Mouse (Mus musculus): ENCODE data around the gene Pes1. TPM values are rescaled to one million over a fixed set of nuclear protein-coding genes. Genes with fewer than 3 reads are reported as not detected.

Gene Pes1
- total RNA-seq (2023): 64.9 TPM

DNA sequence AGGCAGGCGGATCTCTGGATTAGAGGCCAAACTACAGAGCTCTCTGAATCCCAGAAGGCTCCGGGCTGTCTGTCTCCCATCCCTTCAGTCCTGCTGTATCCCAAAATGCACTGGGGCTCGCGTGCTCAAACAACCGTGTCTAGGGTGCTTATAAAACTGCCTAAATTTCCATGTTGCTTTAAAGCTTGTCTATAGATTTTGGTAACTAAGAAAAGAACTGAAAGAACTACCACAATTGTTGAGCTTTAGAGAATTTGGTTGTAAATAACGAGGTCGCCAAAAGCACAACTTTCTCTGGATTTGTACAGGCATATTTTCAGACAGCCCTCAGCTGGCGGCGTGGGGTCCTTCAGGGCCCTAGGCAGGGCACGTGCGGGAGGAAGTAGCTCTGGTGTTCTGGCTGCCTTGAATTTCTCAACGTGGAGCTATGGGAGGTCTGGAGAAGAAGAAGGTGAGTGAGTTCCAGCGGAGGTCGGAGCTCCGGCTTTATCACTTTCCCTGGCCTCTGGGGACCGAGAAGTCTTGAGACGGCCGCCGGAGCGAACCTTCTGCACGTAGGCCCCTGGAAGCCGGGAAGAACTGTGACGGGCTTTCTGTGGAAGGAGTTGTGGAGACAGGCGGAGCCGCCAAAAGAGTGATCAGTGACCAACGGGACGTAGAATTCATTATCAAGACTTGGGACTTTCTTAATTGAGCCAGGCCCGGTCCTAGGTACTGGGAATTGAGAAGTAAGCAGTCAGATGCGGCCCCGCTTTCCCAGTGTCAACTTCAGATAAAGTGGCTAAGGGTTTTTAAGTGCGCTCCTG lies at the start of gene Pes1:
Pes1 (plus strand) TSS at position 366 of the 806 bp plus-strand sequence.

DNA sequence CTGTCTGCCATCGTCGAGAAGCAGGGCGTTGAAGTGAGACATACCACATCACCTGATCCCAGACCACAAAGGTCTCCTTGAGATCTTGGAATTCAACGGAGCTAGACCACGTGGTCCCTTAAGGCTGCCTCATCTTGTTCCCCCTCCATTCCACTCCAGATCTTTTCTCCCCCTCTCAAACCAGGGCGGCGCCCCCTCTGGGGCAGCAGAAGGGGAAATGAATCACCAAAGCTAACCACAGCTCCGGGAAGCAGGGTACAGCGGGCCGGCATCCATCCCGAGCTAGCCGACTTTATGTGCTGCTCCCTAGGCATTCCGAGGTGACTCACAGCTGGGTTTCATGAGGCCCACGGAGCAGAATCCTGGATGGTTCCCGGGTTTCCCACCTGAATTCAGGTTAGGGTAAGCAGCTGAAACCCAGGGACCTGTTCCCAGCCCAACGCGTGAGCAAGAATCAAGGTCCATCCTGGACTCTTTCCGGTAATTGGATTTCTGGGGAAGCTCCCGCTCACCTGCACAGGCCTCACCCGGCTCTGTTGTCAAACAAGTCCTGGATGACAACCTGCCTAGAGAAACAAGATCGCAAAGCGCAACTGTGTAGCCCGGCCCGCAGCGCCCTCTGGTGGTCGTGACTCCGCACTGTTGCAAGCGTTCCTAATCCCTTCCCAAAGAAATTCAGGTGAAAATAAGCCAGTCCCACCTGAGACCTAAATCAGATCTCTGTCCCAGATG lies 49.5 kb upstream of the Pes1 start, which contains the start of gene Slc35e4:
Slc35e4 (minus strand) TSS at position 556 of the 732 bp plus-strand sequence.

DNA sequence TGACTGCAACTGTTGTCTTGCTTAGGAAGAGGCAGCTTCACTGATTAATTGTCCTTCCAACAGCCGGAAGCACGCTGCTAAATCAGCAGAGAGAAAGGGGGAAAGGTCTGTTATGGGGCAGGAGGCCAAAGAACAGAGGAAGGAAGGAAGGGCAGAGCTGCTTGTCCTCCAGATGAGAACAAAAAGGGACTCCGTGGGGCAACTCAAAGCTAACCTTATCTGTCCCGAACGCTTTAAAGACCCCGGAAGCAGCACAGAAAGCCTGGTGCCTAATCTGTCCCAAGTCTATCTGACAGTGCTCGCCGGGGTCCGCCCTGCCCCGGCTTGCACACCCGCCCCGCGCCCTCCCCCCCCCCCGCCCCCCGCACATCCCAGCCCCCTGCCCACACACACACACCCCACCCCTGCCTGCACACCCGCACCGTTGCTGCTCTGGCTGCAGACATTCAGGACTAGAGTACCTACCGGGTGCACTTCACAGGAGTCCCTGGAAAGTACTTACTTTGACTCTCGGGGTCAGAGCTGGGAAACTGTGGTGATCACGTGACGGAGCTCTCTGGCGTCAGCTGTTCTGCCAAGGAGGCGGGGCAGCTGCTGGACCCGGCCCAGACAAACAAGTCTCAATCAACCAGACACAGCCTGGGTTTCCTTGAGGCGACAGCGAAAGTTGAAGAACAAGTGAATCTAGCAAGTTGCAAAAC lies 32.1 kb upstream of the Pes1 start, which contains the start of gene Tcn2:
Tcn2 (minus strand) TSS at position 649 of the 701 bp plus-strand sequence.

DNA sequence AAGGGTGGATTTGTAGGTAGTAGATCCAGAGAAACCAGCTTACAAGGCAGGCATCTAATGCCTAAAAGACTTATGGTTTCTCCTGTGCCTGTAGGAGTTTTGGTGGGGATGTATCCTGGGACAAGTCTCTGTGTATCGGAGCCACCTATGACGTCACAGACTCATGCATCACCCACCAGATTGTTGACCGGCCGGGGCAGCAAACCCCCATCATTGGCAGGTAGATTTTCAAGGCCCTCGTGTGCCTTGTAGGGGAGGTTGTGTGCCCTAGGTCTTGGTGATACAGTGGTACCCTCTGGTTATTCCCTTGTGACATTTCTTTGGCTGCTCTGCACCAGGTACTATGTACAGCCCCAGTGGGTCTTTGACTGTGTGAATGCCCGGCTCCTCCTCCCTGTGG lies 12.9 kb downstream of the Pes1 start, which contains the start of gene 4930556J24Rik:
4930556J24Rik (minus strand) TSS at position 101 of the 400 bp plus-strand sequence.

DNA sequence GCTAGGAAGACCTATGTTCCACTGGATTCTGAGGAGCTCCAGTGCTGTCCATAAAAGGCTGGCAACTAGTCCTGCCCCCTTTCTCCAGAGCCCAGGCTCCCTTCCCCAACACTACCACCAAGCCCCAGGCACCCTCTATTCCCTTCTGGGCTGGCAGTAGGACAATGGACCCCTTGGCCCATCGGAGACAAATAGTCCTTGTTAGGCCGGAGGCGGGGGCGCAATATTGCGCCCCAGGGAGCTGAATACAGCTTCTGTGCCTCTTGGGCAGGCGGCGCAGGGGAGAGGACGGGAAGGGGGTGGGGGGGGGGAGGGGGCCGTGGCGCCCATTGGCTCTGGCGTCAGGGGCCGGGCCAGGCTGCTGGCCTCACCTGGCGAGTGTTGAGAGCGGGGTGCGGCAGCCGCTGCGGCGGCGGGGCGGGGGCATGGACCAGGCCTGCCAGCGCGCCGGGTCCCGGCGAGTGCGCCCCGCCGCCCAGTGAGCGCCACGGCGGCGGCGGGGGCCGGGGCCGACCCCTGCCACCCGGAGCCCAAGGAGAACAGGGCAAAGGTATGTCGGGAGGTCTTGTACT lies 19.6 kb downstream of the Pes1 start, which contains the start of gene Gal3st1:
Gal3st1 (plus strand) TSS at position 346 of the 572 bp plus-strand sequence.

Other genes with a start within 250 kb of the Pes1 start
- gene Osbp2, start 100.1 kb upstream of the Pes1 start, total RNA-seq (2023): not detected
- gene 4921536K21Rik, start 68.9 kb upstream of the Pes1 start, total RNA-seq (2023): 0.35 TPM
- gene Dusp18, start 68.7 kb upstream of the Pes1 start, total RNA-seq (2023): 4.0 TPM
- 3.3 TPM for gene Slc35e4, start 49.3 kb upstream of the Pes1 start, total RNA-seq (2023)
- 12.4 TPM for gene Tcn2, start 31.8 kb upstream of the Pes1 start, total RNA-seq (2023)
- not detected for gene 4930556J24Rik, start 12.8 kb downstream of the Pes1 start, total RNA-seq (2023)
- gene Gal3st1, start 19.7 kb downstream of the Pes1 start, total RNA-seq (2023): not detected
- not detected for gene Sec14l4, start 67.5 kb downstream of the Pes1 start, total RNA-seq (2023)
- gene Sec14l3, start 100.9 kb downstream of the Pes1 start, total RNA-seq (2023): not detected
- not detected for gene Mtfp1, start 131.5 kb downstream of the Pes1 start, total RNA-seq (2023)
- 1.0 TPM for gene Sec14l2, start 159.4 kb downstream of the Pes1 start, total RNA-seq (2023)
- 29.4 TPM for gene Rnf215, start 171.2 kb downstream of the Pes1 start, total RNA-seq (2023)
- gene Ccdc157, start 196.3 kb downstream of the Pes1 start, total RNA-seq (2023): 8.5 TPM
- 50.1 TPM for gene Sf3a1, start 196.4 kb downstream of the Pes1 start, total RNA-seq (2023)
- gene Tbc1d10a, start 222.8 kb downstream of the Pes1 start, total RNA-seq (2023): 66.6 TPM